Mouse (Mus musculus) lung, adult 18-20 months (tissue): Measurements from ENCODE around the gene Tufm.
"Not testable (repeated sequence)": the region's sequence is repeated elsewhere in the genome, so short reads cannot be mapped to it uniquely, and the experiment has no call there.

ENCODE experiments used
- DNase-seq, 2 experiments: peaks; one replicate each; pipeline ENCODE4 v3.0.0; 2022; ENCODE audit warnings: mixed read lengths in 2 of 2

The Tufm gene

DNA sequence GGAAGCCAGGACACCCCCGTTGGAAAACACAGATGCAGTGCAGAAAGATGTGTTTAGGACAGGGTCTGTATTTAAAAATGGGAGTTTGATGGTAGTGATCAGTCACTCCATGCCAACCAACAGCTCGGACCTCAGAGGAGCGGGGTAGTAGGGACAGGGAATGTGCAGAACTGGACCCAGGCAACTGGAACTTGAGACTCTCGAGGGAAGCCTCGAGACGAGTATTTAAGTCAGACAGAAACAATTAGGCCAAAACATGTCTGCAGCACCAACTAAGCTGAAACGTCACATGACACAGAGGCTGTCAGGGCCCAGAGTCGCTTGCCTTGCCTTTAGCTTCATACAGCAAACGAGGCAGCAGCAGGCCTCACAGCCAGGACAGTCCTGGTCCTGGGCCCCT is 21.0 kb upstream of the Tufm start:
- no peak for DNase-seq

DNA sequence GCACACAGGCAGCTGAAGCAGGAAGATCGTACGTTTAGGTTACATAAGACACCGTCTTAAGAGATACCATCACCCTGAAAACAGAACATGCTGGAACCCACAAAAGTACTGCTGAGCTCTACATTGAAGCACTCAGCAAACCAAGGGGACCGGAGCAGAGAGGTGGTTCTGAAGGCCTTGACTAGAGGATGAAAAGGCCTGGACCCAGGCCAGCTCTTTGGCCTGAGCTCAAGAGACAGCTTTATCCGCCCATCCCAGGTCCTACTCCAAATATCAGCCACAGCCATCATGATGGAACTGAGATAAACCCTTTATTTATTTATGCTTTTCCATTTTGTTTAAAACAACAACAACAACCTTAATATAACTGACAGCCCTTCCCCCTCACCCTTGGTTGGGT is 20.5 kb upstream of the Tufm start:
- no peak for DNase-seq

DNA sequence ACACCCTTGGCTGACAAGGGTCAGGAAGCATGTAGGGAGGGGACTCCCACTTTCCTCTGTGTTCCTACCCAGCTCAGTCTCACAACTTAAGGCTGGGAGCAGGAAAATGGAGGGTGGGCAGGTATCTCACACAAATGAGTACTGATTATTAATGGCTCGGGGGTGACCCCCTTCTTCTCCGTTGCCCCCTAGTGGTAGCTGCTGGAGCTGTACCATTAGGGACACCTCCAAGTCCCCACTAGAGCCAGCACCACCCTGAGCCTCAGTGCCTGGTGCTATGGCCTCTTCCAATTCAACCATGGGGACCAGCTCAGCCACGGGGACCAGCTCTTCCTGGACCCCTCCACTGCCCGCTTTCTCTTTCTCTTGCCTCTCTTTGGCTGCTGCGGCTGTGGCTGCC is 19.9 kb upstream of the Tufm start:
- DNase-seq, result peak in 1 of 2 experiments; percentile 44

DNA sequence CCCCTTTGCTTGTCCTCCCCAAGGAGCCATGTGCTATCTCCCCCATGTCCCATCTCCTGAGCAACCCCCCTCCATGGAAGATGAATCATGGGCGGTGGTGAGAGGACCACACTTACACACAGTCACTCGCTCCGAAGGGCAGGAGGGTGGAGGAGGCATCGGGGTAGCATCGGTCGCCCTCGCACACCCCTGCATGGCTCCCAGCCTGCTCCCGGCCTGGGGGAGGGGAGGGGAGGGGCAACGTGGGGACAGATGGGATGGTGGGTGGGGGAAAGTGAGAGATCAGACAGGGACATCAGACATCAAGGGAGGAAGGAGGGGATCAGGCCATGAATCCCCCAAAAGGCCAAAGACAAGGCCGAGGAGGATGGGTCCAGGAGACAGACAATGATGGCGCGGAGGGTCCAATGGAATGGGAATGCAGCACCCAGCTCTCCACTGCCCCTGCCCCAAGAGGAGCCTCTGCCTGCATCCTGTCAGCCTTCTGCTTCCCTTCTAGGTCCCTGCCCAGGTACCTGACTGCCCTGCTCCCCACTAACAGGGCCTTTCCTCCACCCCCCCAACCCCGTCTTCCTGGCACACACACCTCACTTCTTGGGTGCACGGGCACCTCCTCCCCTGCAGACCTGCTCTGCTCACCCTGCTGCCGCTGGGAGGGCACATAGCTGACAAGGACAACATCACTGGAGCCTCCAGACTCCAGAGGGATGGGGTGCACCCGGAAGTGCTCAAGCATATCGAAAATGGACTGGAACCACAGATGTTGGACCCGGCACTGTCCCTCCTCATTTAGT is 19.1 kb upstream of the Tufm start:
- DNase-seq, result no peak

DNA sequence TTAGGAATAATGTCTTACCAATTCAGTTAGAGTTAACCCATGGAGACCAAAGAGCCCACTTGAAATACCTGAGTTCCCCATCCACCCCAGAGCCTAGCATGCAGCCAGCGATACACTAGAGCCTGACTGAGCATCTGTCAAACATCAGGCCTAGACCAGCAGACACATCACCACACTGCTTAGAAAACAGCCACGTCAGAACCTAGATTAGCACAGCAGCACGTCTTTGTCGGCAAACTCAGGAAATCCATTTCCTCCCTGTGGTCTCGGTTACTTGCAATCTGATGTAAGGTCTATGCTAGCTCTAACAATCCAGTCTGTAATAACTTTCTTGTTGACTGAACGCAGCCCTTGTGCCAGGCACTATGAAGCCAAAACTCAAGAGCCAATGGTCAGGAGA is 17.1 kb upstream of the Tufm start:
- no peak for DNase-seq

DNA sequence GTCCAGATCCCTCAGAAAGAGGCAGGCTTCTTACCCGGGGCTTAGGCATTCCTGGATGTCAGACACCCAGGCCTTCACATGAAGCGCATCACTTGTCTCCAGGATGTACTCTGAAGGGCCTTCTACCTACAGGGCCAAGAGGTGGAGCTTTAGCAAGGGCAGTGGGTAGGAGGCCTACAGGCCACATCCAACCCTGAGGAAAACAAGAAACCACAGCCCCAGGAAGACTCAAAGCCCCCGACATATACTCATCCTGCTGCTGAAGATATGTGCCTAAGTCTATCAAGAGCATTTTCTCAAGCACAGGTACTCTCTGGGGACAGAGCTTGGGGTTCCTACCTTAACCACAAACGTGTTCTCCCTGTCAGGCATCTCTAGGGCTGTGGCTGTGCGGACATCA is 15.8 kb upstream of the Tufm start:
- DNase-seq, result no peak

DNA sequence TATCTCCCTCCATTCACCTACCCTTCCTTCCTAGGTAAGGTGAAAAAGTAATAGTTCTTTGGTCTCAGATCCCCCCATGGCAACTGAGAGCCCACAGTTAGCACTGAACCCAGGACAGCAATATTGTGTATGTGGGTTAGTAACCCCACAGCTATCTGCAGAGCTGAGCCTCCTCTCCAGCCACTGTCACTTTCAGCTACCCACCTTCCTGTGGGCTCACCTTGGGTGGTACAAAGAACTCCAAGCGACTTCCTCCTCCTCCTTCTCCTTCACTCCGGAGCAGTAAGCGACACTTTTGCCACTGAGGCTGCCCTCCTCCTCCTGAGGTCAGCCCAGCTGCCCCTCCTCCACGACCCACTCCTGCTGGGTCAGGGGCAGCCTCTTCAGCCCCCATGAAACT is 15.3 kb upstream of the Tufm start:
- no peak for DNase-seq

DNA sequence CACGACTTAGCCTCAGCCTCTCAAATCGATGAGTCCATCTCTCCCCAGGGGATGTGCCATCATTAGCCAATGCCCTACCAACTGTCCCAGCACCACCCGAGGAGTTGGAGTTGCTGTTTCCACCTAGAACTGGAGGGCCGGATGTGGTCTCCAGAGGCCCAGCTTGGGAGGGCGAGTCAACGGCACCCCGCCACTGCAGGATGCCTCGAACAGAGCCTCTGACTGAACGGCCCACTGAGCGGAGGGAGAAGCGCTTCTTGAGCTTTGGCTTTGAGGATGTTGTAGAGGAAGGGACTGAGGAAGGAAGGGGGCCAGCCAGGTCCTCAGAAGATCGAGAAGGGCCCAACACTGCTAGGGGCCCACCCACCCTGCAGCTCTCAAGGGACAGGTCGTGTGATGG is 14.9 kb upstream of the Tufm start:
- DNase-seq, result no peak

DNA sequence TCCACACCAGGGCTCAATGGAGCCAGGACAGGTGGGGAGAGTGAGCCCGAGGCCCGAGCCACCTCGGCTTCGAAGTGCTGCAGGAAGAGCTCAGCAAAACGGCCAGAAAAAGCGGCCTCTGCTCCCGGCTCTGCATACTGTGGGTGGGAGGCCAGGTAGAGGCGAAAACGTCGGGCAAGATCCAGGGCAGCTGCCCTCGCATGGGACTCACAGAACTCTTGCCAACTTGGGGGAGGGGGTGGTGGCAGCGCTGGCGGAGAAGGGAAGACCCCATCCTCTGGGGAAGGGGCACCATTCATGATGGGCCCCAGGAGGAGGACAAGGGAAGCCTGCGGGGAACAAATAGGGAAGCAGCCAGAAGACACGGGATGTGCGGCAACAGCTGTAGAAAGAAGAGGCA is 14.4 kb upstream of the Tufm start:
- no peak for DNase-seq

DNA sequence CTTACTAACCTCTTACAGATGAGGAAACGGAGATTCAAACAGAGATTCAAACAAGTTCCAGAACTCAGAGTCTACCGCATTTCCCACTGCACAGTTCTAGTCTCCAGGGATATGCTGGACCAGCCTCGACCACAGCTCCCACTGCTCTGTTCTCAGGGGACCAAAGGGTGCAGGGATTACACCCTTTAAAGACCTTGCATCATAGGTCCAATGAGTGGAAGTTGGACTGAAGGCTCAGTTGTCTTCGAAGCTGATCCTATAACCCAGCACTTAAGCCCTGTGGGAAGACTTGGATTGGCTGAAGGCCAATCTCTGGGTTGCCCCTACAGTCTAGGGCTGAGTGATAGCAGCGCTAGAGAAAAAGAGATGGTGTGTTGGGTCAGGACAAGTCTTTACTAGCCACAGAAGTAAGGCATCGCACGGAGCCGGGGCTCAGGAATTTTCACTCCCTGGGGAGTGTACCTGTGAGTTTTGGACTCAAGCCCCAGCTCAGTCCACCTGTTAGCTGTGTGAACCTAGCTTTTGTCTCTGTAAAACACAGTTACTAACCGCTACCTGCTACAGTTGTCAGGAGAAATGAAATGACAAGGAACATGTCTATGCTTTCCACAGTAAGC is 13.6 kb upstream of the Tufm start:
- no peak for DNase-seq

DNA sequence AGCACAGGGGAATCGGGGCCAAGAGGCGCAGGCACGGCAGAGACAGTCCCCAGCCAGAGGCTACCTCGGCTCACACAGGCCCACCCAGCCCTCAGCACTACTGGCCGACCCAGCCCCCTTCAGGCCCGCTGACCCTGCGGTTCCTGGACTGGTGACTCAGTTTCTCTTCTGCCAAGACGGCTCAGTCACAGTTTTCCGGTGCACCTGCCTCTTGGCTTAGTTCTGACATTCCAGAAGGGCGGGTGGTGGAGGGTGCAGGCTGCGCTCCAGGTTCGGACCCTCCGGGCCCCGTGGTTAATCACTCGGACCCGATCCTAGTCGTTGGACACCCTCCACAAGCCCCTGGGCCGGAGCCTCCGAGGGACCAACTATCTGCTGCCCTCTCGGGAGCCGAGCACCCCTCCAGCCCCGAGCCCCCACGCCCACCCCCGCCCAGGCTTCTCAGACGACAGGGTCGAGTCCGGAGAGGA is 12.6 kb upstream of the Tufm start:
- DNase-seq, result peak in 1 of 2 experiments; percentile 18

DNA sequence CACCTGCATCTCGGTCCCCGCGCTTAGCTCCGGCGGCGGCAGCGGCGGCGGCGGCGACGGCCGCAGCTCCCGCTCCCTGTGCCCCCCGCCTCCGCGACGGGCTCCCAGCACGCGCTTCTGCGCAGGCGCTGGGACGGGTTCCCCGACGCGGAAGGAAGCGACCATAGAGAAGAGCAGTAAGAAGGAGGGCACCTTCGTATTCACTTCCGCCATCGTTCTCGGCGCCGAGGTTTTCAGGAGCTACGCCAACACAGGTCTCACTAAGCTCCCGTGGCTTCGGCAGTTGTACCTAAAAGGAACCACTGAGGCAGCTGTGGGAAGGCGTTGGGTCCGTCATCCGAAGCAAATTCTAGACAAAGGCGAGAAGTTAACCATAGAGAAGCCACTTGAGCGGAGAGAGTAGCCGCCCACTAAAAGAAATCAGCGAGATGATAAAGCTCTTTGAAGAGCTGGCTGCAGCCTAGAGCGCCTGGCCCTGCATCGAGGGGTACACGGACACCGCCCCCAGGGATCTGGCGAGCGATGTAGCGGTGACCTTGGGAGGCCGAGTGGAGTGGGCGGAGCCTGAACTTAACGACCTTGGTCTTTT is 12.1 kb upstream of the Tufm start, which contains the start of gene Sh2b1:
Gene Sh2b1, minus strand, starts transcription at position 432 of the 589 bp plus-strand sequence.
- peak; percentile 84 to 90 for DNase-seq

DNA sequence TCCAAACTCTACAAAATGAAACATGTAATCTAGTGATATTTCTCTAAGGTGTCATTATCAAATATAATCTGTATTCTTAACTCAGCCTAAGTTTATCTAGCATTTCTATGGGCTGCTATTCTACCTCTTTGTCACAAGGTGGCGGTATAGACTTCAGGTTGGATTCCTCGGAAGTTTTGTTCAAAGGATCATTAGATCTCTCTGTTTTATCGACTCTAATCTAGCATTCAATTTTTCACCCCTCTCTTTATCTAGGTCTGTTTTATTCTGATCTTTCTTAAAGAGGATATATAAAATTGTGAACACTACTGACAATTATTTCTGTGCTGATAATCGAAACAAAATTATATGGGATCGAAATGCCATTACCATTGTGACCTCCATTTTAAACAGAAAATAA is 5.5 kb upstream of the Tufm start:
- DNase-seq, result no peak

DNA sequence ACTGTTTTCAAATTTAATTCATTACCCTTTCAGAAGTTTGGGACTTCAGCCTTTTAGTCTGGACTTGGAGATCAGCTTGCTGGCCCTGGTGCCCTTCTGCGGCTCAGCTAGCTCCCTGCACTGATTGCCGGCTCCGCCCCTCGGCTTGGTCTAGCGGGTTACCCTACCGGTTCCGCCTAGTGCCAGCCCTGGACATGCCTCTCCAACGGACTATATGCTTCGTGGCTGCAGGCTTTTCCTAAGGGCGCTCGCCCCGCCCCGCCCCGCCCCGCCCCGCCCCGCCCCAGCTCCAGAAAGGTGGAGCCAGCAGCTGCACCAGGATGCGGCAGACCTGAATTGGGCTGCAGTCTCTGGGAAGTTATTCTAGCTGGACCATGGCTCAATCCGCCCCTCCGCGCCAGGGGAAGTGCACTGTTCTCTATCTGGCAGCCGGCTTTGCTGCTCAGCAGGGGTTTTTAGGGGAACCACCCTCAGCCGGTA is 4.7 kb upstream of the Tufm start:
- DNase-seq, result peak; percentile 94 to 96

DNA sequence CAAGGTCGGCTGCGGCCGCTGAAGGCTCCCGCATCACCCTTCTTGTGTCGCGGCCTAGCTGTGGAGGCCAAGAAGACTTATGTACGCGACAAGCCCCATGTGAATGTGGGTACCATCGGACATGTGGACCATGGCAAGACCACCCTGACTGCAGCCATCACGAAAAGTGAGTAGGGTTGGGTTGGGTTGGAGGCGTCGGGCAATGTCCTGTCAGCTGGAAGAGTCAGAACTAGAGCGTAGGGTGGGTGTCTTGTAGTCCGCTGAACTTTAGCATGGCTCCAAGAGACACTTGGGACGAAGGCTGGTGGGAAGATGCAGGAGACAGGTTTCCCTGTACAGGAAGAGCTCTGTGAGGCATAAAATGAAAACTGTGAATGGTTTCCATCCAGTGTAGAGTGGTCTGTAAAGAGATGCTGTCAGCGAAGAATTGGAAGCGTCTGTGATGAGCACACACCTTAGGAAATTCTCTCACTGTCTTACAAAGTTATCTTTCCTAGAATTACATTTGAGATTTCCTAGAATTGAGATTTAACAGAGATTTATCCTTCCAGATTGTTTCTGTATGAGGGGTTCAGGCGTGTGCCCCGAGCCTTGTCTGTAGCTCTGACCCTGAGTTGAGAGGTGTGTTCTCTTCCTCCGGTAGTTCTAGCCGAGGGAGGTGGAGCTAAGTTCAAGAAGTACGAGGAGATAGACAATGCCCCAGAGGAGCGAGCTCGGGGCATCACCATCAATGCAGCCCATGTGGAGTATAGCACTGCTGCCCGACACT is 640 bp downstream of the Tufm start:
- DNase-seq, result not testable (repeated sequence)

DNA sequence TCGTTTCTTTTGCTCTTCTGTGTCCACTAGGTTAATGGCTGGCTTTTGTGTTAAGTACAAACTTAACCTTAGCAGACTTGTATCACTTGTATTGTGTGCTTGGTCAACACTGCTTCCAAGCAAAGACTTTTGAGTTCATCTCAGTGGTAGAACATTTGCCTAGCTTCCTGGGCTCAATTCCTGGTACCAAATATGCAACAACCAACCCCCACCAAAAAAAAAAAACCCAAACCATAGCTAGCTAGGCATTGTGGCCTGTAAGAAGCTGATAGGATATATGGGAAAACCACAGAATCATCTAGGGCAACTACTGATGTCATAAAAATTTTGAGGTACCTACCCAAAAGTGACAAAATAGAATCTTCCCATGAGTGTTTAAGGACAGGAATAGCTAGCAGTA is 3.8 kb downstream of the Tufm start:
- DNase-seq, result no peak

DNA sequence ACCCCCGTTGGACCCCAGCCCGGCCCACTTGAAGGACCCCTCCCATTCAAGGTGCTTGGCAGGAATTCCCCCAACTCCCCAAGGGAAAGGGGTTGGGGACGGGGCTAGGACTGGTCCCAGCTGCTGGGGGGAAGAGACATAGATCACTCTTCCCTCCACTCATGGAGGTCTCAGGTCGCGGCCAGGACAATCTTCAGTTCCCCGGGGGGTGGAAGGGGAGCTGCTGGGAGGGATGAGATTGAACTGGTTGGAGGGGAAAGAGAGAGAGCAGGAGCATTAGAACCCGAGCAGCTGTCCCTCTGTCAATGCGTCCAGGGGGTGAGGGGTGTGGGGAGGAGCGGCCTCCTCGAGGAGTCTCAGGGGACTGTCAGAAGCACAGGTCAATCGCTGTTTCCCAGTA is 4.8 kb downstream of the Tufm start:
- no peak for DNase-seq

DNA sequence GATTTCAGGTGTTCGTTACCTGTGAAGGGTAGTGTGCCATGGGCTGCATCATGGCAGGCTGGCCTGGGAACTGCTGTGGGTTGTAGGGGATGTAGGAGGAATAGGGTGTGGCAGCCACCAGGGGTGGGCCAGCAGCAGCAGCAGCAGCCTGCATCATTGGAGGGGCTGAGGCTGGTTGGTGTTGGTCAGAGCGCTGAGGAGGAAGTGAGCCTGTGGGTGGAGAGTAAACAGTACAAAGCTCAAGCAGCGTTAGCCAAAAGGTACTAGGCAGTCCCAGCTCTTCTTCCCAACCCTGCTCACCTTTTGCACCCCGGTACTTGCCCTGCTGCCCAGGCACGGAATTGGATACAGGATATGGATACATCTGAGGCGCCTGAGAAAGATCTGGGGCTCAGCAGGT is 7.0 kb downstream of the Tufm start:
- no peak for DNase-seq

DNA sequence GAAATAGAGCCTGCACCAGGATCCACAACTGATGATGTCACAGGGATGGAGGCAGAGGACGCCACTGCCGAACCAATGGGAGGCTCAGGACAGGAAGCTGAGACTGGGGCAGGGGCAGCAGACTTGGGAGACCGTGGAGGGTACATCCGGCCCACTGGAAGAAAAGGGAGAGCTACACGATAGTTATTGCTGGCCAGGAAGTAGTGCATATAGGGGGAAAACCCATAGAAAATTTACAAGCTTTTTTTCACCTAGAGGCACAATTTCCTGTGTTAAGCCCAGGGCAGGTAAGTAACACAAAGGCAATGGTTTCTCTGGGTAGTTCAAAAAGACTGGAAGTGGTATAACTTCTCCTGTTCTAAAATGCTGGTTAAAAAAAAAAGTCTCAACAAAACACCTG is 9.3 kb downstream of the Tufm start:
- no peak for DNase-seq

DNA sequence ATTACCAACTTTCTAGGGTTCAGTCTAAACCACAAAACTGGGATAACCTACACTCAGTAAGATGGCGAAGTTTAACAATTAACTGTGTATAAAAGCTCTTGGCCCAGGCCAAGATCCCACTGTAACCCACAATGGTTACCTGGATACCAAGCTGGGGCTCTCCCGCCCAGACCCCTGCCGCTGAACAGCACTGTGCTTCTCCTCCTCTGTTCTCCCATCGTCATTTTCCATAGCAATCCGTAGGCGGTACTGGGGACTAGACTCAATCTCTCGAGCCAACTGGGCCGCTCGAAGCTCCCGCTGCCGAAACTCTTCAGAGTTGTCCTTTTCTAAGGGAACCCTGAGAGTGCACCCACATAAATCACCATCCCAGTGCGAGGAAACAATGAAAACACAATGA is 10.8 kb downstream of the Tufm start:
- DNase-seq, result no peak

DNA sequence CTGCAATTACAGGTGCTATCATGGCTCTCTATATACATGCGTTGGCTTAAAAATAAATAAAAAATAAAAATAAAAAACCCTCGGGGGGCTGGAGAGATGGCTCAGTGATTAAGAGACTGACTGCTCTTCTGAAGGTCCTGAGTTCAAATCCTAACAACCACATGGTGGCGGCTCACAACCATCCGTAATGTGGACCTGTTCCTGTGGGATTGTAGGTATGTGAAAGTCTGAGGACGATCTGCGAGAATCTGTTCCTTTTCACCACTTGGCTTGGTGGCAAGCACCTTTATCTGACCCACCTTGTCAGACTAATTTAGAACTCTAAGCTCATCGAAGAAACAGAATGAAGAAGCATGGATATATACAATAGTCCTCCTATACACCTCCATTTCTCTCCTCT is 12.3 kb downstream of the Tufm start:
- DNase-seq, result no peak

DNA sequence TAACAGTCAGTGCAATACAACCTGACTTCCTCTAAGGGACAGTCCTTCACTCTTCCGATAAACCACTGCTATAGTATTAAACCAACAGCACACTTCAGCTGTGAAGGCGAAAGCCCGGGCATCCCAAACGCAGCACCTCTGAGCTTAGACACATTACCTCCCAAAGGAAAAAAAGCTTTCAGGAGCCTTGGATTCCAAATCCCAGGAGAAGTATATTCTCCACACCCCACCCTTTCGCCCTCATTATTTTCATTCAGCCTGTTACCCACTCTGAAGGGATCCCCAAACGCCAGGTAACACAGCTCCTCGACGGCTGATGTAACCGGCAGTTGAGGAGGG is 14.5 kb downstream of the Tufm start:
- DNase-seq, result no peak

DNA sequence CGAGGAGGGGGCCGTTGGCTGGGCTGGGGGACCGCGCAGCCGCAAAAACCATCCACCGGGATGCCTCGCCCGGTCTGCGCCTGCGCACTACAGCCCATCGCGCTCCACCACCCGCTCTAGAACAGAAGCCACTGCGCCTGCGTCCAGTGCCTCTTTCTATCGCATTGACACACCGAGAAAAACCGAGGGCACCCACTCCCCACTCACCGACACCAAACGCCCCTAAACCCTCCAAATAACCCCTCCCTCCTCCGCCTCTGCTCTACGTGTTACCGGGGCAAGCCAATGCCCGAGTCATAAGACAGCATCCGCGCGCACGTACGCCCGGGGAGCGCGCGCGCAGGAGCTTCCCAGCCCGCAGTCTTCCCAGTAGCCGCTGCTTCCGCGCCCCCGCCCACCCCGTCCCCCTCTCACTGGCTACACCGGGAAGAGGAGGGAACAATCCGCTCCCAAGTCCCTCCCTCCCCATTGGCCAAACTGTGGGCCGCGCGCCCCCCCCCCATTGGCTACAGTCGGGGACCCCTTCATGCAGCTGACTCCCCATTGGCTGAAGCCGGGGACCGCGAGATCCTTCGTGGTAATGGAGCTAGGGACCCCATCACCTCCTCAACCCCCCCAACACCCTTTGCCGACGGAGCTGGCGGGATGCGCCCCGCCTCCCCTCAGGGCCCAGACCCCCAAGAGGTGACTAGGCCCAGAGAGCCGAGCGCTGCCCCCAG is 15.0 kb downstream of the Tufm start:
- DNase-seq, result peak; percentile 91 to 95
